ENCODE assay signal across 21 mouse cellular contexts in genomic region chr1:64601242-64601842, GRCm38 (mm10). TPM values are rescaled to one million over a fixed set of nuclear protein-coding genes. Genes with fewer than 3 reads are reported as not detected.
DNase-seq lines count a peak whose midpoint lies in the region; ATAC-seq and TF ChIP-seq lines count a peak whose summit lies in the region.
"Had no signal": no experiment of that assay in that cellular context is flagged by ENCODE, and none has a peak within 500 bp of the region (broad histone marks: within the 10 kb centered on the region; RNA-seq: fewer than 3 reads in every experiment).

No protein-coding gene starts in this region.

- POLR2A ChIA-PET in Patski (lab: Charles Lee) = interaction anchor here (1.0 to 1.4 kb wide), 2 partner anchors 12 to 69 kb away, joined by 3 read pairs; partner anchors contain the start of gene Creb1

- in situ Hi-C loops in Patski (cut with MboI; ENCODE audit: low pct_unique_long_range_greater_than_20kb) = no loop called here

- H3K27me3 ChIP-seq in midbrain, embryonic 11.5 days (ENCODE audit: control insufficient read depth, insufficient read depth, low read length) = no peaks in the 10 kb centered on the region
- no peaks in the 10 kb centered on the region for H3K27me3 ChIP-seq in midbrain, postnatal 0 days (ENCODE audit: insufficient read depth, low read length)
- H3K27me3 ChIP-seq in Patski = no peaks in the 10 kb centered on the region
- no peaks in the 10 kb centered on the region for H3K27me3 ChIP-seq in heart, embryonic 12.5 days (replicated peaks)
- H3K27me3 ChIP-seq: hindbrain, embryonic 12.5 days; liver, embryonic 13.5 days; neural tube, embryonic 15.5 days had no signal

- DNase-seq in midbrain, embryonic 11.5 days (ENCODE audit: low spot score, missing footprints) = peak; percentile 69
- DNase-seq in midbrain, postnatal 0 days (ENCODE audit: low spot score) = no peak
- DNase-seq in Patski (ENCODE audit: low read depth, low spot score) = no peak
- peak; percentile 48 for DNase-seq in induced T-regulatory cell, adult 2 months (ENCODE audit: low read depth)
- no peak for DNase-seq in layer of hippocampus, adult 2 months (ENCODE audit: low spot score in 2 of 2)
- DNase-seq: adrenal gland, postnatal 25 days; B cell, adult 2 months; cerebellum, adult 9-10 months; gastrocnemius, postnatal 25 days; heart, adult 2 months; kidney, adult 2 months; kidney, postnatal 14 days; liver, embryonic 13.5 days; right cerebral cortex, adult 18-20 months had no signal

- WGBS in midbrain, embryonic 11.5 days = 93% methylated on average over 6 of the region's 6 CpGs
- 89% methylated on average over 6 of the region's 6 CpGs for WGBS in midbrain, postnatal 0 days
- WGBS in heart, embryonic 12.5 days = 75% methylated on average over 6 of the region's 6 CpGs

- H3K9me3 ChIP-seq in midbrain, embryonic 11.5 days (ENCODE audit: control insufficient read depth, low read length) = no peaks in the 10 kb centered on the region
- no peaks in the 10 kb centered on the region for H3K9me3 ChIP-seq in midbrain, postnatal 0 days (ENCODE audit: low read length)
- no peaks in the 10 kb centered on the region for H3K9me3 ChIP-seq in heart, embryonic 12.5 days (replicated peaks)
- H3K9me3 ChIP-seq: hindbrain, embryonic 12.5 days; liver, embryonic 13.5 days; neural tube, embryonic 15.5 days had no signal

- no peak for ATAC-seq in midbrain, embryonic 11.5 days (ENCODE audit: low FRiP score)
- no peak for ATAC-seq in midbrain, postnatal 0 days (ENCODE audit: low FRiP score)
- ATAC-seq in Patski = peak; percentile 88
- ATAC-seq in heart, embryonic 12.5 days (ENCODE audit: insufficient number of reproducible peaks, low FRiP score) = no peak
- no peak for ATAC-seq in megakaryocyte, adult 5-6 weeks (ENCODE audit: poor library complexity, severe bottlenecking)
- ATAC-seq: forebrain, embryonic 16.5 days; midbrain, embryonic 16.5 days had no signal

- H3K4me3 ChIP-seq in midbrain, embryonic 11.5 days (ENCODE audit: low read depth, low read length) = no peak overlapping the region
- no peak overlapping the region for H3K4me3 ChIP-seq in midbrain, postnatal 0 days (ENCODE audit: low read depth, low read length)
- no peak overlapping the region for H3K4me3 ChIP-seq in heart, embryonic 12.5 days
- H3K4me3 ChIP-seq in layer of hippocampus, adult 2 months = no peak overlapping the region
- H3K4me3 ChIP-seq: heart, adult 2 months; hindbrain, embryonic 12.5 days; liver, embryonic 13.5 days; neural tube, embryonic 15.5 days had no signal

- H3K36me3 ChIP-seq in midbrain, embryonic 11.5 days (ENCODE audit: control insufficient read depth, insufficient read depth, low read length) = peaks cover 2% of the 10 kb centered on the region; the same call in 1 of the 2 replicates
- no peaks in the 10 kb centered on the region for H3K36me3 ChIP-seq in midbrain, postnatal 0 days (ENCODE audit: insufficient read depth, low read length)
- H3K36me3 ChIP-seq in heart, embryonic 12.5 days = peaks cover 16% of the 10 kb centered on the region

- no peak overlapping the region for H3K4me2 ChIP-seq in midbrain, embryonic 11.5 days
- H3K4me2 ChIP-seq in midbrain, postnatal 0 days (ENCODE audit: low read depth, low read length, poor library complexity, severe bottlenecking) = no peak overlapping the region
- no peak overlapping the region for H3K4me2 ChIP-seq in heart, embryonic 12.5 days
- H3K4me2 ChIP-seq: hindbrain, embryonic 12.5 days; liver, embryonic 13.5 days; lung, embryonic 14.5 days; neural tube, embryonic 15.5 days had no signal

- CTCF ChIA-PET in Patski (lab: Charles Lee) = interaction anchor here (1.5 to 2.6 kb wide), 2 partner anchors 10 to 14 kb away, joined by 5 to 7 read pairs; no protein-coding TSS in a partner anchor

- H3K27ac ChIP-seq in midbrain, embryonic 11.5 days (ENCODE audit: low read depth, low read length) = no peak overlapping the region
- H3K27ac ChIP-seq in midbrain, postnatal 0 days (ENCODE audit: low read depth, low read length) = no peak overlapping the region
- no peak overlapping the region for H3K27ac ChIP-seq in heart, embryonic 12.5 days (ENCODE audit: poor library complexity, severe bottlenecking)
- no peak overlapping the region for H3K27ac ChIP-seq in layer of hippocampus, adult 2 months
- H3K27ac ChIP-seq: heart, adult 2 months; hindbrain, embryonic 12.5 days; liver, embryonic 13.5 days; neural tube, embryonic 15.5 days had no signal

- TF ChIP-seq CTCF in midbrain, postnatal 0 days (IDR thresholded peaks at IDR 0.05) = no peak
- no peak for TF ChIP-seq CTCF in Patski (IDR thresholded peaks at IDR 0.05)
- no peak for TF ChIP-seq CTCF in layer of hippocampus, adult 2 months (conservative IDR thresholded peaks at IDR 0.05)

- H3K4me1 ChIP-seq in midbrain, embryonic 11.5 days (ENCODE audit: control insufficient read depth, insufficient read depth, low read length) = no peaks in the 10 kb centered on the region
- no peaks in the 10 kb centered on the region for H3K4me1 ChIP-seq in midbrain, postnatal 0 days (ENCODE audit: insufficient read depth, low read length)
- H3K4me1 ChIP-seq in heart, embryonic 12.5 days (replicated peaks) = peaks cover 8% of the 10 kb centered on the region
- H3K4me1 ChIP-seq: hindbrain, embryonic 12.5 days; neural tube, embryonic 15.5 days had no signal

- H3K9ac ChIP-seq in midbrain, embryonic 11.5 days (ENCODE audit: low read length) = no peak overlapping the region
- no peak overlapping the region for H3K9ac ChIP-seq in midbrain, postnatal 0 days (replicated peaks; ENCODE audit: low read length, poor library complexity, severe bottlenecking)
- no peak overlapping the region for H3K9ac ChIP-seq in heart, embryonic 12.5 days
- H3K9ac ChIP-seq: hindbrain, embryonic 12.5 days; liver, embryonic 13.5 days; lung, embryonic 14.5 days; neural tube, embryonic 15.5 days had no signal

RNA-seq across cellular contexts. Expression of gene Mettl21a, which starts 15.7 kb away (rescaled TPM):
- polyA plus RNA-seq in midbrain, embryonic 11.5 days (2014; fragmentation: Nextera tagmentation; extraction: Ambion mirVana) = 20.9 and 24.4 TPM in 2 replicates
- total RNA-seq in midbrain, postnatal 0 days (2014; rRNA removed) = 9.4 and 12.1 TPM in 2 replicates
- polyA plus RNA-seq in midbrain, postnatal 0 days (2015; fragmentation: Nextera tagmentation; extraction: Ambion mirVana) = 10.8 and 13.3 TPM in 2 replicates
- 22.1 TPM for polyA plus RNA-seq in Patski (2021)
- 9.9 and 11.2 TPM in 2 replicates for polyA plus RNA-seq in heart, embryonic 12.5 days (2016; fragmentation: Nextera tagmentation; extraction: Ambion mirVana)
- 10 to 100 TPM in 1 of 2 experiments, 1 to 10 TPM in 1; 8.0 to 12.2 TPM for total RNA-seq in layer of hippocampus, adult 2 months (2021)
- 9.9 and 12.2 TPM in 2 replicates for total RNA-seq in megakaryocyte, adult 5-6 weeks (2015)
- 10.5 and 15.0 TPM in 2 replicates for total RNA-seq in megakaryocyte, adult 5-6 weeks (2017)

Comparison
In these comparisons a context has a peak if more than half of its experiments do, and no peak if none do; other contexts are left out.
1. DNase-seq: peak in midbrain, embryonic 11.5 days (single experiment) and induced T-regulatory cell, adult 2 months (single experiment); none in midbrain, postnatal 0 days (single experiment), Patski (single experiment) and layer of hippocampus, adult 2 months (0 of 2).